Mouse (Mus musculus) kidney, adult 2 months (tissue): ENCODE measurements around the gene Apobec2.

Experiments used
- CTCF ChIP-seq: fragments of 200-500 bp; conservative IDR thresholded peaks from 2 replicates; pipeline ENCODE4 v1.5.1; 2011; ENCODE audit warnings: low read depth, mild to moderate bottlenecking, control low read depth, low read length, moderate library complexity, mixed read lengths; ENCODE audit not compliant: insufficient read depth, insufficient read length
- POLR2A ChIP-seq: fragments of 200-500 bp; IDR thresholded peaks from one replicate; pipeline ENCODE4 v1.6.1; 2011; ENCODE audit warnings: low read depth, low read length, control low read depth

GRCm38 (mm10) chr17:48447675-48448074 is 14.9 kb upstream of the Apobec2 start:
- TF ChIP-seq POLR2A (no peak), CTCF (no peak)
